Mouse (Mus musculus): ENCODE data around the gene Hes1. TPM values are rescaled to one million over a fixed set of nuclear protein-coding genes. Genes with fewer than 3 reads are reported as not detected.

Hes1 gene
- polyA plus RNA-seq, 1 experiment, result 0.19 TPM

DNA sequence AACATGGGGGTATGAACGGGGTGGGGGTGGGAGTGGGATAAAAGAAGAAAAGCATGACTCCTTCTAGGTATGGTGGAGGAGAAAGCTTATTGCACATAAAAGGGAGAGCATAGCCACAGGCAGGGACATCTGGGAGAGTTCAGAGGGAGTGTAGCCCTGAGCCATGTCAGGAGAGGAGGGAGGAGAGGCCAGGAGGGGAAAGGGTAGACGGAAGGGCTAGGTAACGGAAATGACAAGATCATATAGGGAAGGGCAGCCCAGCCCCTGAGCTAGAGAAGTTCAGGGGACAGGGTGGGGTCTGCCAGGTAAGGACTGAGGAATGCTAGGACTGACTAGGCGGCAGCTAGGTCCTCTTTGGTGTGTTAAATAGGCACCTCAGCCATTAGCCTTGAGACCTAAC lies 17.8 kb downstream of the Hes1 start:
- no peaks in the 10 kb centered on the region; the same call in 1 of the 2 replicates for H3K27me3 ChIP-seq (ENCODE audit: control insufficient read depth)
- H3K36me3 ChIP-seq (ENCODE audit: control insufficient read depth), result no peaks in the 10 kb centered on the region
- no peaks in the 10 kb centered on the region for H3K4me1 ChIP-seq (ENCODE audit: control insufficient read depth)
- H3K9me3 ChIP-seq (ENCODE audit: control insufficient read depth, low read length), result no peaks in the 10 kb centered on the region
- no peak overlapping the region for H3K4me3 ChIP-seq (replicated peaks)
- no peak for TF ChIP-seq GATA1 (IDR thresholded peaks at IDR 0.05; ENCODE audit: low read length)
- no peak for TF ChIP-seq TAL1 (IDR thresholded peaks at IDR 0.05; ENCODE audit: low read length)

DNA sequence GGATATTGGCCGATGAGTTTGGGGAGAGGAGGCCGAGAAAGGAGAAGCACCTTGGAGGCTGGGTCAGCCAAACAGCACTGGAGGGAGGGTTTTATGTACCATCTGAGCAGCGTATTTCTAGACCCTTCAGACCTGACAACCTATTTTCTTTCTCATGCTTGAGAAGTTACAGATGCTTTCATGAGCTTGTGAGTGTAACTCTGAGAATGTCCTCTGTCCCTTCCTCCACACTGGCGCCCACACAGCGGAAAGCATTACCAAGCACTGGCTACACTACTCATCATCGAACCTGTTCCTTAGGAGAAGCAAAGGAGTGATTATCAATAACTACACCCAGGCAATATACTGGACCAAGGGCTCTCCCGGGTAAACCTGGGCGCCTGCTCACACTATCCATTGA lies 18.8 kb downstream of the Hes1 start:
- no peaks in the 10 kb centered on the region for H3K36me3 ChIP-seq (ENCODE audit: control insufficient read depth)
- no peaks in the 10 kb centered on the region; the same call in 1 of the 2 replicates for H3K27me3 ChIP-seq (ENCODE audit: control insufficient read depth)
- TF ChIP-seq GATA1 (IDR thresholded peaks at IDR 0.05; ENCODE audit: low read length) (no peak), TAL1 (IDR thresholded peaks at IDR 0.05; ENCODE audit: low read length) (no peak)
- H3K4me3 ChIP-seq (replicated peaks), result no peak overlapping the region
- H3K9me3 ChIP-seq (ENCODE audit: control insufficient read depth, low read length), result no peaks in the 10 kb centered on the region
- no peaks in the 10 kb centered on the region for H3K4me1 ChIP-seq (ENCODE audit: control insufficient read depth)

DNA sequence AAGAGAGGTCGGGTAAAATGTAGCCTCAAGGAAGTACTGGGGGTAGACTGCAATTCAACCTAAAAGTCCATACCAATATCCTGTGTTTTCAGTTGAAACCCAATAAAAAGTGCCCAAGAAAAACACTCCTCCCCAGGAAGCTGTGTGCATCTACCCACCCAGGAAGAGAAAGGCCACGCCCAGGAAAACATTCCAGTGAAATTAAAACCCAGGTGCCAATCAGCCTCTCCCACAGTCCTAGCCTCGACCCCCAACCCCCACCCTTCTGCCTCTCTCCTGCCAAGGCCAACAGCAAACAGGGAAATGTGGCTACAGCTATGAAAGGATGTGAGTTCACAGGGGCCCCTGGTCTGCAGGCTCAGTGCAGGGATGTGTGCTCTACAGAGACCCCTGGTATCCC lies 19.4 kb downstream of the Hes1 start:
- Histone ChIP-seq H3K36me3 (ENCODE audit: control insufficient read depth) (no peaks in the 10 kb centered on the region), H3K27me3 (ENCODE audit: control insufficient read depth) (no peaks in the 10 kb centered on the region; the same call in 1 of the 2 replicates), H3K4me1 (ENCODE audit: control insufficient read depth) (no peaks in the 10 kb centered on the region), H3K9me3 (ENCODE audit: control insufficient read depth, low read length) (no peaks in the 10 kb centered on the region), H3K4me3 (replicated peaks) (no peak overlapping the region)
- TF ChIP-seq TAL1 (IDR thresholded peaks at IDR 0.05; ENCODE audit: low read length) (no peak), GATA1 (IDR thresholded peaks at IDR 0.05; ENCODE audit: low read length) (no peak)

DNA sequence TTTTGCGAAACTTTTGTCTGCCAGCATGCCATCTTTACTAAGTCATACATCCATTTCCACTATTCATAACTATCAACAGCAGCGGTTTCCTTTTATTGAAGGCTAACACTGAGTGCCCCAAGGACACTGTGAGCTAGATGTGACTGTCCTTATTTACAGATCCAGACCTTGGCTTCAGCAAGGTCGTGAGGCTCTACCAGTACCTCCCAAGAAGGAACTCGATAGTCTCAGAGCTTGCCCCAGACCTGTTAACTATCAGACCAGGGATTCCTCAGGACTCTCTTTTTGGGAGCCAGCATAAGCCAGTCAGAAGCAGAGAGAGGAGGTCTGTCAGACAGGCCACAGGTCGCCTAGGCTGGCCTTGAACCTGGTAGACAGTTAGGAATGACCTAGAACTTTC lies 24.5 kb downstream of the Hes1 start:
- H3K36me3 ChIP-seq (ENCODE audit: control insufficient read depth), result no peaks in the 10 kb centered on the region
- H3K9me3 ChIP-seq (ENCODE audit: control insufficient read depth, low read length), result no peaks in the 10 kb centered on the region
- H3K4me1 ChIP-seq (ENCODE audit: control insufficient read depth), result no peaks in the 10 kb centered on the region
- no peak overlapping the region for H3K4me3 ChIP-seq (replicated peaks)
- no peaks in the 10 kb centered on the region; the same call in 1 of the 2 replicates for H3K27me3 ChIP-seq (ENCODE audit: control insufficient read depth)
- TF ChIP-seq TAL1 (IDR thresholded peaks at IDR 0.05; ENCODE audit: low read length) (no peak), GATA1 (IDR thresholded peaks at IDR 0.05; ENCODE audit: low read length) (no peak)

DNA sequence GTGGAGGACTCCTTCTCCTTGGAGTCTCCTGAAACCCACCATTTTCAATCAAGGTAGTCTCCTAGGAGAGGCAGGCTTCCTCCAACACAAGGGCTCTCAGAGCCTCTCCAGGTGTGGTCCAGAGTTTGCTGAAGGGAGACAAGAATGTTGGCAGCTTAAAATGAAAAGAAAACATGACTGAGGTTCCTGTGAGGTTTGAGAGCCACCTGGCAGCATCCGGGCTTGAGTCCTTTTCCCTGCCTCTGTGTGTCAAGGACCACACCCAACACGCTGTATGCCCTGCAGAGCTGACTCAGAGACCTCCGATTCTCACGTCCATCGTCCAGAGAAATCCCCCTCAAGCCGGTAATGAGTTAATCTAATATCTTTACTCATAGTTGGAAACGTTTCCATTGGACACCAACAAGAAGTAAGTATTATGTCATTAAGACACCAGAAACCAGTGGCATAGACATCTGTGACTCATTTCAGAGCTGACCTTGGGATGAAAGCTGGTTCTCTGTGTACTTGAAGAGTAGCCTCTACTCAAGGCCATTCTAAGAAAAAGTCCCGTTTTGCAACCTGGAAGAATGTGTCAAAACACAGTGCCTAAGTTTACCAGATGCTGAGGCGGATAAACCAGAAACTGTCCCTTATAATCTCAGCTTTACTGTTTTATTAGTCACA lies 26.1 kb downstream of the Hes1 start:
- Histone ChIP-seq H3K27me3 (ENCODE audit: control insufficient read depth) (no peaks in the 10 kb centered on the region), H3K36me3 (ENCODE audit: control insufficient read depth) (no peaks in the 10 kb centered on the region), H3K4me1 (ENCODE audit: control insufficient read depth) (no peaks in the 10 kb centered on the region), H3K9me3 (ENCODE audit: control insufficient read depth, low read length) (no peaks in the 10 kb centered on the region), H3K4me3 (replicated peaks) (no peak overlapping the region)
- no peak for TF ChIP-seq TAL1 (IDR thresholded peaks at IDR 0.05; ENCODE audit: low read length)
- no peak for TF ChIP-seq GATA1 (IDR thresholded peaks at IDR 0.05; ENCODE audit: low read length)

DNA sequence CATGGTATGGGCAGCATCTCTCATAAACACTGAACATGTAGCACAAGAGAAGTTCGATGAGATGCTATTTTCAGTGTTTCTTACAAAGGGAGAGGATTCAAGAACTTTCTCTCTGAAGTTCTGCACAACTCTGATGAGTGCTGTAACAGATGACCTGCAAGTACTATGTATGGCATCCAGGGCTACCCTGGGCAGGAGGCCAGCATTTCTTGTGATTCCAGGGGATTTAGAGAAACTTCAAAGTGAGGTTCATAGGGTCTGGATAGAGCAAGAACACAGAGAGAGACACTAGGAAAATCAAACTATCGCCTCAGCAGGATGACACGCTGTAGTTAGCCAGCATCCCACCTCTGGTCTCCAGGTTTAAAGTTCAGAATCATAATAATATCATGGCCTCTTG lies 31.9 kb downstream of the Hes1 start:
- Histone ChIP-seq H3K4me3 (replicated peaks) (no peak overlapping the region), H3K36me3 (ENCODE audit: control insufficient read depth) (no peaks in the 10 kb centered on the region), H3K9me3 (ENCODE audit: control insufficient read depth, low read length) (no peaks in the 10 kb centered on the region), H3K4me1 (ENCODE audit: control insufficient read depth) (no peaks in the 10 kb centered on the region), H3K27me3 (ENCODE audit: control insufficient read depth) (no peaks in the 10 kb centered on the region)
- TF ChIP-seq GATA1 (IDR thresholded peaks at IDR 0.05; ENCODE audit: low read length), result no peak

DNA sequence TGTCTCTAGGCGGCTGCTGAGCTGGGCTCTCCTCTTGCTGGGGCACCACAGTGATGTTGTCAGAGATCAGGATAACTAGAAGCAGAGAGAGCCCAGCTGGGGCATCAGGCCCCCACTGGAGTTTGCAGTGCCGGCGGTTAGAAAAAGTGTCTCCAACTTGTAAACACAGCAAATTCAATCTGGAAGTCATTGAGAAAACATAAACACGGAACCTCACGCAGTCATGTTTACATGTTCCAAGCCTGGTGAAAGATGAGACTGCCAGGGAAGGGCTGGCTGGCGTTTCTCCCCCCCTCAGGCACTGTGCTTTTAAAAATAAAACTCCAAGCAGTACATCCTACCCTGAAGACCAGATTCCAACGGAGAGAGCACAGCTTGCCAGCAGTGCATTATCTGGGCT lies 32.3 kb downstream of the Hes1 start:
- TF ChIP-seq TAL1 (IDR thresholded peaks at IDR 0.05; ENCODE audit: low read length) (no peak), GATA1 (IDR thresholded peaks at IDR 0.05; ENCODE audit: low read length) (no peak)
- H3K4me3 ChIP-seq (replicated peaks), result no peak overlapping the region
- H3K4me1 ChIP-seq (ENCODE audit: control insufficient read depth), result no peaks in the 10 kb centered on the region
- no peaks in the 10 kb centered on the region for H3K36me3 ChIP-seq (ENCODE audit: control insufficient read depth)
- no peaks in the 10 kb centered on the region for H3K27me3 ChIP-seq (ENCODE audit: control insufficient read depth)
- no peaks in the 10 kb centered on the region for H3K9me3 ChIP-seq (ENCODE audit: control insufficient read depth, low read length)

DNA sequence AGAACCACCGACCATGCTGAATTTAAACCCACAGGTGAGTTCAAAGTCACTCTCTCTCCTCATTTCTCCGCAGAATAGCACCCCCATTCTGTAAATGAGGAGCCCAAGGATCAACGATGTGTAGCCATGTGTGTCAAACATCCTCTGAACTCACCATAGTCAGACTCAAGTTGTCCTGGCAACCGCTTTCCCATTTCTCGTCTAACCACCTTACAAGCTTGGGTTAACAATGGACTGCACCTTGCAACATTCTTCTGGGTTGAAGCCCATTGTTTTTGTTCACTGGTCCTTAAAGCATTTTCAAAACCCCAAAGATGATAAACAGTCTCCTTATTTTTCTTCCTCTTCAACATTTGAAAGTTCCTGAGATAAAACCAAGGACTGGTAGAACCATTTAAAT lies 34.9 kb downstream of the Hes1 start:
- H3K4me3 ChIP-seq (replicated peaks), result no peak overlapping the region
- H3K27me3 ChIP-seq (ENCODE audit: control insufficient read depth), result no peaks in the 10 kb centered on the region
- no peak for TF ChIP-seq TAL1 (IDR thresholded peaks at IDR 0.05; ENCODE audit: low read length)
- TF ChIP-seq GATA1 (IDR thresholded peaks at IDR 0.05; ENCODE audit: low read length), result no peak
- no peaks in the 10 kb centered on the region for H3K4me1 ChIP-seq (ENCODE audit: control insufficient read depth)
- no peaks in the 10 kb centered on the region for H3K9me3 ChIP-seq (ENCODE audit: control insufficient read depth, low read length)
- no peaks in the 10 kb centered on the region for H3K36me3 ChIP-seq (ENCODE audit: control insufficient read depth)

DNA sequence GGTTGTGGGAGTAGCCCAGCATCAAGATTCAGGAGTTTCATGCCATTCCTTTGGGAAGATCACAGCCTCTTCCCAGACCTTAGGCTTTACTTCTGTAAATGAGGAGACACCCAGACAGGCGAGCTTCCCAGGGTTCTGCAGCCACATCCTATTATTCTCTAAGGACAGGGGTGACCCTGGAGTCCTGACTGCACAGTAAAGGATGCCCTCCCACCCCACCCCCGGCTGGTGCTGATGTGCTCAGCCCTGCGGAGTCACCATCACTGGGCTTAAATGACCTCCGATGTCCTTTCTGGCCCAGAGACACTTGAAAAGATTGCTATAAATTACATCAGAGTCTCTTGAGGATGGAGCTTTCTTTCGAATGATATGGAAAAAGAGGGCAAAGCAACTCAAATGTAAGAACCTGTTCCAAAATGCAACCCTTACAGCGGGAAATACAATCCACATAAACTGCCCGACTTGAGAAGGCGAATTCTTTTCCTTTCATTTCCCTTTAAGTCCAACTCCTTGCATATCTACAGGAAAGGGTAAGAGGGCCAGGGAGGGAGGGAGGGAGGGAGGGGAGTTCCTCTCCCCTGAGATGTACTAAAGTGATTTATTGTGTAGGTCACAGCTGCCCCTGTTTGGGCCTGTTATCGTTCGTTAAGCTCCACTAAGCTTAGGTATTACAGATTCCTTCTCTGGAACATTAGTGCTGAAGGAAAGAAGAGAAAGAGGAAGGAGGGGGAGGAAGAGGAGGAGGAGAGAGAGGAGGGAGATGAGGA lies 38.1 kb downstream of the Hes1 start:
- Histone ChIP-seq H3K4me3 (replicated peaks) (no peak overlapping the region), H3K27me3 (ENCODE audit: control insufficient read depth) (no peaks in the 10 kb centered on the region), H3K4me1 (ENCODE audit: control insufficient read depth) (no peaks in the 10 kb centered on the region), H3K9me3 (ENCODE audit: control insufficient read depth, low read length) (no peaks in the 10 kb centered on the region), H3K36me3 (ENCODE audit: control insufficient read depth) (no peaks in the 10 kb centered on the region)
- TF ChIP-seq GATA1 (IDR thresholded peaks at IDR 0.05; ENCODE audit: low read length) (no peak), TAL1 (IDR thresholded peaks at IDR 0.05; ENCODE audit: low read length) (no peak)

Data from erythroblast, embryonic 14.5 days (primary cell).